Mouse (Mus musculus) frontal cortex, postnatal 10 days (tissue): ENCODE measurements around the gene Dock7.
A peak's percentile ranks its signal among the peaks of the same experiment; 100 is the strongest.

Experiments used
- DNase-seq, 2 experiments: peaks; one replicate each; pipeline ENCODE4 v3.0.0; 2022; ENCODE audit warnings: low spot score in 2 of 2, mixed read lengths in 1 of 2

The Dock7 gene

DNA sequence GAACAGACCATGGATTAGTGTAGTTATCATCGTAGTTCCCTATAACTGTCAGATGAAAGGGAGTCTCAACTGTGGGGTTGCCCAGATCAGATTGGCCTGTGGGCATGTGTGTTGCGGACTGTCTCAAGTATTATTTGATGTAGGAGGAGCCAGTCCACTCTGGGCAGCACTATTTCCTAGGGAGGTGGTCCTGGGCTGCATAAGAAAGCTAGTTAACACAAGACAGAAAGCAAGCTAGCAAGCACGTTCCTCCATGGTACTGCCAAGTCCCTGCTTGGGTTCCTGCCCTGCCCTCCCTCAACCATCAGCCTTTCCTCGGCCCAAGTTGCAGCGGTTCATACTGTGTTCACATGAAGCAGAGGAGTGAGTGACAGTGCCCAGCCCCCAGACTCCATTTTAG, 210.5 kb downstream of the Dock7 start:
- no peak for DNase-seq

DNA sequence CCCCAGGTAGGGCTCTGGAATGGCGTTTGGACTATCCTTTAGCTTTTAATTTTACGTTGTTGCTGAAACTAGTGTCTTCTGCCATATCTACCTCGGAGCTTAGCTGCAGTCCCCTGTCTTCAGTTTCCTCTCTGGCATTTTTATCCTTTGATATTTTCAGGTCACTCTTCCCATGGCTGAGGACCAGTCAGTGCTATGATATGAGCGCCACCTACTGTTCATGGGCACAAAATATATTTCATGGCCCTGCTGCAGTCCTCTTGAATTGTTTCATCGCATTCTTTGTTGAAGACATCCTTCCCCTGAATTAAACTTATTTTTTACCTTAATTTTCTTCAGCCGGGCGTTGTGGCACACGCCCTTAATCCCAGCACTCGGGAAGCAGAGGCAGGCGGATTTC, 233.6 kb downstream of the Dock7 start:
- DNase-seq, result peak in 1 of 2 experiments; percentile 36
